Mouse (Mus musculus): Measurements from ENCODE around the gene Krt83. TPM values are rescaled to one million over a fixed set of nuclear protein-coding genes. Genes with fewer than 3 reads are reported as not detected.
A peak's percentile ranks its signal among the peaks of the same experiment; 100 is the strongest.

The Krt83 gene
- polyA plus RNA-seq, 1 experiment from 2014 or later, result not detected

GRCm38 (mm10) chr15:101440837-101441236 is 50.5 kb downstream of the Krt83 start:
- ATAC-seq (ENCODE audit: insufficient number of reproducible peaks, low FRiP score), result no peak
- 61% methylated on average over 4 of the region's 4 CpGs for WGBS
- H3K4me3 ChIP-seq, result no peak overlapping the region

GRCm38 (mm10) chr15:101438555-101438954 is 52.8 kb downstream of the Krt83 start, which contains the start of gene Krt87:
TSS of gene Krt87 (minus strand) at chr15:101438804.
- H3K36me3 ChIP-seq, result no peaks in the 10 kb centered on the region
- H3K4me1 ChIP-seq (replicated peaks), result peaks cover 5% of the 10 kb centered on the region; the same call in 1 of the 2 replicates
- peak within 1 kb of the TSS; percentile 51 for H3K4me2 ChIP-seq
- ATAC-seq (ENCODE audit: insufficient number of reproducible peaks, low FRiP score), result no peak
- whole genome bisulfite sequencing, result 2% methylated on average over 34 of the region's 34 CpGs
- H3K27ac ChIP-seq (ENCODE audit: poor library complexity, severe bottlenecking), result no peak within 1 kb of the TSS
- peaks cover 57% of the 10 kb centered on the region for H3K27me3 ChIP-seq (replicated peaks)
- H3K4me3 ChIP-seq, result peak within 1 kb of the TSS; percentile 20
- H3K9ac ChIP-seq, result no peak within 1 kb of the TSS
- no peaks in the 10 kb centered on the region for H3K9me3 ChIP-seq (replicated peaks)

More at GRCm38 (mm10) chr15:101440837-101441236, 50.5 kb downstream of the Krt83 start:
- H3K4me2 ChIP-seq, result no peak overlapping the region
- no peak overlapping the region for H3K27ac ChIP-seq (ENCODE audit: poor library complexity, severe bottlenecking)
- peaks cover 43% of the 10 kb centered on the region for H3K27me3 ChIP-seq (replicated peaks)
- no peaks in the 10 kb centered on the region for H3K36me3 ChIP-seq
- no peak overlapping the region for H3K9ac ChIP-seq
- H3K4me1 ChIP-seq (replicated peaks), result peaks cover 5% of the 10 kb centered on the region; the same call in 1 of the 2 replicates
- no peaks in the 10 kb centered on the region for H3K9me3 ChIP-seq (replicated peaks)

- Histone ChIP-seq H3K27ac (ENCODE audit: poor library complexity, severe bottlenecking) (no peak overlapping the region), H3K4me3 (no peak overlapping the region), H3K27me3 (replicated peaks) (peaks cover 62% of the 10 kb centered on the region), H3K36me3 (no peaks in the 10 kb centered on the region), H3K4me1 (replicated peaks) (peaks cover 5% of the 10 kb centered on the region; the same call in 1 of the 2 replicates), H3K4me2 (no peak overlapping the region), H3K9me3 (replicated peaks) (no peaks in the 10 kb centered on the region), H3K9ac (no peak overlapping the region)
- ATAC-seq (ENCODE audit: insufficient number of reproducible peaks, low FRiP score), result no peak
- WGBS, result 83% methylated on average over 7 of the region's 7 CpGs
Observed at GRCm38 (mm10) chr15:101436611-101437010, 54.7 kb downstream of the Krt83 start.

Other genes with a start within 250 kb of the Krt83 start
- gene Nr4a1, start 237.2 kb downstream of the Krt83 start, polyA plus RNA-seq (2016; fragmentation: Nextera tagmentation; extraction: Ambion mirVana), result 14.4 and 17.4 TPM in 2 replicates
- gene Atg101, start 207.2 kb downstream of the Krt83 start, polyA plus RNA-seq (2016; fragmentation: Nextera tagmentation; extraction: Ambion mirVana), result 46.6 and 49.7 TPM in 2 replicates
- 0.73 and 0.83 TPM in 2 replicates for gene 6030408B16Rik, start 198.3 kb downstream of the Krt83 start, polyA plus RNA-seq (2016; fragmentation: Nextera tagmentation; extraction: Ambion mirVana)
- gene Krt80, start 121.3 kb downstream of the Krt83 start, polyA plus RNA-seq (2016; fragmentation: Nextera tagmentation; extraction: Ambion mirVana), result 7.0 and 7.5 TPM in 2 replicates
- 25.1 TPM in 2 replicates for gene Krt7, start 80.5 kb downstream of the Krt83 start, polyA plus RNA-seq (2016; fragmentation: Nextera tagmentation; extraction: Ambion mirVana)
- gene Krt87, start 52.7 kb downstream of the Krt83 start, polyA plus RNA-seq (2016; fragmentation: Nextera tagmentation; extraction: Ambion mirVana), result not detected in 2 replicates
- not detected in 2 replicates for gene Krt88, start 43.8 kb downstream of the Krt83 start, polyA plus RNA-seq (2016; fragmentation: Nextera tagmentation; extraction: Ambion mirVana)
- gene Krt81, start 27.8 kb downstream of the Krt83 start, polyA plus RNA-seq (2016; fragmentation: Nextera tagmentation; extraction: Ambion mirVana), result not detected in 2 replicates
- gene Krt86, start 18.0 kb downstream of the Krt83 start, polyA plus RNA-seq (2016; fragmentation: Nextera tagmentation; extraction: Ambion mirVana), result not detected in 2 replicates
- not detected in 2 replicates for gene Gm49425, start 25.7 kb upstream of the Krt83 start, polyA plus RNA-seq (2016; fragmentation: Nextera tagmentation; extraction: Ambion mirVana)
- not detected in 2 replicates for gene Krt84, start 41.3 kb upstream of the Krt83 start, polyA plus RNA-seq (2016; fragmentation: Nextera tagmentation; extraction: Ambion mirVana)
- not detected in 2 replicates for gene Krt82, start 59.2 kb upstream of the Krt83 start, polyA plus RNA-seq (2016; fragmentation: Nextera tagmentation; extraction: Ambion mirVana)
- 0.06 and 0.28 TPM in 2 replicates for gene Krt90, start 71.4 kb upstream of the Krt83 start, polyA plus RNA-seq (2016; fragmentation: Nextera tagmentation; extraction: Ambion mirVana)
- gene Krt75, start 82.4 kb upstream of the Krt83 start, polyA plus RNA-seq (2016; fragmentation: Nextera tagmentation; extraction: Ambion mirVana), result not detected in 2 replicates
- not detected in 2 replicates for gene Gm5414, start 136.7 kb upstream of the Krt83 start, polyA plus RNA-seq (2016; fragmentation: Nextera tagmentation; extraction: Ambion mirVana)
- gene Gm5478, start 155.9 kb upstream of the Krt83 start, polyA plus RNA-seq (2016; fragmentation: Nextera tagmentation; extraction: Ambion mirVana), result not detected in 2 replicates
- gene Krt6b, start 188.8 kb upstream of the Krt83 start, polyA plus RNA-seq (2016; fragmentation: Nextera tagmentation; extraction: Ambion mirVana), result not detected in 2 replicates
- not detected in 2 replicates for gene Krt6a, start 202.8 kb upstream of the Krt83 start, polyA plus RNA-seq (2016; fragmentation: Nextera tagmentation; extraction: Ambion mirVana)
- gene Krt5, start 221.4 kb upstream of the Krt83 start, polyA plus RNA-seq (2016; fragmentation: Nextera tagmentation; extraction: Ambion mirVana), result 1.1 and 1.9 TPM in 2 replicates